Mouse (Mus musculus) cerebellum, adult 11-12 months (tissue): ENCODE results near the gene Sstr4.

Experiments used
- DNase-seq: peaks from one replicate; pipeline ENCODE4 v3.0.0; 2022

The Sstr4 gene

GRCm38 (mm10) chr2:148396209-148396608, 1.1 kb downstream of the Sstr4 start:
- no peak for DNase-seq

DNA sequence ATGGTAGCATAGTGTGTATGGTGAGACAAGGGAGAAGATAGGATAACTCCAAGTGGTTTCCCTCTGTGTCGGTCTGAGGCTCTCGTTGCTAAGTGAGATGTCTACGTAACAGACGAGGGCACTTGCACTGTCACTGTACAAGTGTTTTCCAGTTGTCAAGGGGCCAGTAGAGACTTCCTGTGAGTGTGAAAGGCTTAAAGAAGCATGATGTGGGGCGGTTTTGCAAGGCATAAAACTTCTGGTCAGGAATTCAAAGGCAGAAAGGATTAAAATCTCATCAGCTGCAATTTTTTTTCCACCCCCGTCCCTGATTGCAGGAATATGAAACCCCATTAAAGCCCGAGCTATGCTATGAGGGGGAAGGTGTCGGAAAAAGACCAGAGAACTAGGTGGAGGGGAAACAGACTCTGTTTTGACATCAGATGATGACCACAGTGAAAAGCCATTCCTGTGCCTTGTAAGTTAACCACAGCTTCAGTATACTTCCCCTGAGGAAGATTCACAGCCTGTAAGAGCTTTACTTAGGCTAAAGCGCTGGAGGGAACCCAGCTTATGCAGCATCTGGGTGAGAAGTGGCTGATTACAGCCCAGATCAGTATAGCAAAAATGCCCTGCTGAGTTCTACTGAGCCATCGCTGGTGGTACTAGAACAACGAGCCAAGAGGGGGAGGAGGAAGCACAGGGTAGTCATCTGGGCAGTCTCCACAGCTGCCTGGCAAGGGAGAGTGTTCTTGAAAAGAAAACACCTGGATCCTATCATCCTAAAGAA, 2.1 kb downstream of the Sstr4 start:
- no peak for DNase-seq

GRCm38 (mm10) chr2:148397784-148398100, 2.6 kb downstream of the Sstr4 start:
- DNase-seq, result no peak

DNA sequence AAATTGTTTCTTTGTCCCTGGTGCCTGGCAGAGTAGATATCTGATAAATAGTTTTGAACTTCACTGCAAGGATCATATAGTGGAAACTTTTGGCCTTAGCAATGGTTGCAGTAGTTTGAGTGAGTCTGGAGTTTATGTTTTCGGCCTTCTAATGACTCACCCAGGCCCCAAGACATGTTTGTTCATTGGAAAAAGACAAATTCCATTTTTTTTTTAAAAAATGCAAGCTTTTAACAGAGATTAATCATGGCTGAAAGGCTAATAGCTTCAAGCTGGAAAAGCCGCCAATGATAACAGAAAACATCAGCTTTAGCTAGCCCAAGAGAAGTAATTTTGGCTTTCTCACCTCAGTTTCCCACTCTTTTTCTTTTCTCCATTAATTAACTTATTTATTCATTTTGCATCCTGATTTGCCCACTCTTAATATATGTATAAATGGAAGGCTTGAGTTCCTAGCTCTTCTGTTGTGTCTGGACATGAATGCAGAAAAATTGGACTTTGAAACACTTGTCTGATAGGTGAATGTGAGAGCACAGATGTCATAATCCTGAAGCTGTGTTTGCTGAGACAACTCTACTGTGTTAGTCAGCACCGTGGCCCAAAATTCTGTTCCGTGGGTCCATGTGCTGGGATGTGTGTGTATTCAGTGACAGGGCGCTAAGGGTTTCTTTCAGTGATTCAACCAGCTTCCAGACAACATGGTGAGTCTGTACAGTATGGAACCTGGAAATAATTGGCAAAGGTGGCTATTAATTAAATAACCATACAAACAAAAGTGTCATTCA, 3.9 kb downstream of the Sstr4 start:
- DNase-seq, result no peak

DNA sequence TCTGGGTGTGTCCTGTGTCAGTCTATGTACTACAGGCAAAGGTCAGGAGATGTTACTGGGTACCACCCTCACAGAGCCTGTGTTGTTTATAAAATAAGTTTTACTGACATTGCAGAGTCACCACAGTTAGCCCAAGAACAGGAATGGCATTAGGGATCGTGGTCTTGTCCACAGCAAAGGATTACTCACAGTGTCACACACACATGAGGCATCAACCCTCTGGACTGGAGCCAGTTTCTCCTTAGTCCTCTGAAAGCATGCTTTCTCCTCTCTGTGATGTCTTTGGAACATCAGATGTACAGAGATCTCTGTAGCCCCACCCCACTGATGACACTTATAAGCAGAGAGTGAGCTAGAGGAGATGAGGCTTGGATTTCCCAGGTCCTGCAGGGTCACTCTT, 7.1 kb downstream of the Sstr4 start:
- no peak for DNase-seq

- DNase-seq, result no peak
Measured at GRCm38 (mm10) chr2:148404906-148405305, 9.8 kb downstream of the Sstr4 start.

DNA sequence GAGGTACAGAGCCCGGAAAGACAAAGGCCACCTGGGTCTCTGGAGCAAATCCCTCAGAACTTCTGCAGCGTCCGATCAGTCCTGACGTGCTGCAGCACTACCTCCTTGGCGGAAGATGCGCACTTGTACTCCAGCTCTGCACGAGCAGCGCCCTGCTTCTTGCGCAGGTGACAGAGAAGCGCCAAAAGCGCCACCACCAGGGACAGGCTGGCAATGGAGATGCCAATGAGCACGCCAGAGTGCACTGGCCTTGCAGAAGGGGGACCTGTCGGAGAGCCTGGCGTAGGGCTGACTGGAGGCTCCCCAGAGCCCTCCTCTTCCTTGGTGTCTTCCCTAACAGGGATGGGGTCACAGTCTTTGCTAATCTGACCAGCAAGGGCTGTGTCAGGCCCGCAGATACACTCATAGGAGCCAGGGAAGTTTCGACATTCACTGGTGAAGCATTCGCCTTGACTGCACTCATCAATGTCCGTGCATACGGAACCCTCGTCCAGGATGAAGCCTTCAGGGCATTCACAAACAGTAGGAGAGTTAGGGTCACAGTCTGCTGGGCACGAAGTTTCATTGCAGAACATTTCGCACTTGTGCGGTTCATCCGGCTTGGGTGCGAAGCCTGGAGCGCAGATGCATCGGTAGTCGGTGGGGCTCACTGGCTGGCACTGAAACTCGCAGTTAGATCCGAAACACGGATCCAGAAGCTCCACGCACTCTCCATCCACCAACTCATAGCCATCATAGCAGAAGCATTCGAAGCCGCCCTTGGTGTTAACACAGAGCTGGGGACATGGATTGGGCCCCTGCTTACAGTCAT, 11.2 kb downstream of the Sstr4 start:
- no peak for DNase-seq

DNA sequence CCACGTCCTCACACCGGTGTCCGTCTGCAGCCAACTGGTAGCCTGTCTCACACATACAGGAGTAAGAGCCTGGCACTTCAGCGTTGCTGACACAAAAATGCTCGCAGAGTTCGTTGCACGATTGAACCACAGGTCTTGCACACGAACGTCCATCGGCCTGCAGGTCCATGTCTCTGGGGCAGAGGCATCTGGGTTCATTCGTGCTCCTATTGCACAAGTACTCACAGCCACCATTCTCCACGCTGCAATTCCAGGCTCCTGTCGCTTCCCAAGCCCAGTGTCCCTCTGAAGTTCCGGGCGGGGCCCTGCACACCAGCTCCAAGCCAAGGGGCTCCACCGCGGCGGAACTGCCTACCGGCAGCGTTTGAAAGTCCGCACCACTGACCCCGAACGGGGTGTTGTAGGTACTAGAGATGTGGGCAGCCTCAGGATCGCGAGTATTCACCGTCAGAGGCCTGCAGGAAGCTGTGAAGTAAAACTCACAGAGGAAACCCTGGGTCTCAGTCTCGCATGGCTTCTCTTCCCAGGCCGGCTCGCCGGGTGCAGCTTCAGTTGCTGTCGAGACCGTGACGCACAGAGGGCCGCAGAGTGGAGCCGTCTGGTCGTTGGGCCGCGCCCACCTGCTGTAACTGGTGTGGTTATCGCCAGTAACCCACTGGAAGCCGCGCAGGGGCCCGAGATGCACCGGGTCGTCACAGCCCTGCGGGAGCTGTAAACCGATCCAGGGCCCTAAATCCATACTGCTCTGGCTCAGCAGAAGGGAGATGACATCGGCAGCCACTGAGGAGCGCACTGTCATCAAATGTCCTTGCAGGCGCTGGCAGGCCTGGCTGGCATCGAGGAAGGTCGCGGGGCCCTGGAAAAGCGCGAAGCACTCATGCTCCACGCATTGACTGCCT, 12.1 kb downstream of the Sstr4 start:
- no peak for DNase-seq

DNA sequence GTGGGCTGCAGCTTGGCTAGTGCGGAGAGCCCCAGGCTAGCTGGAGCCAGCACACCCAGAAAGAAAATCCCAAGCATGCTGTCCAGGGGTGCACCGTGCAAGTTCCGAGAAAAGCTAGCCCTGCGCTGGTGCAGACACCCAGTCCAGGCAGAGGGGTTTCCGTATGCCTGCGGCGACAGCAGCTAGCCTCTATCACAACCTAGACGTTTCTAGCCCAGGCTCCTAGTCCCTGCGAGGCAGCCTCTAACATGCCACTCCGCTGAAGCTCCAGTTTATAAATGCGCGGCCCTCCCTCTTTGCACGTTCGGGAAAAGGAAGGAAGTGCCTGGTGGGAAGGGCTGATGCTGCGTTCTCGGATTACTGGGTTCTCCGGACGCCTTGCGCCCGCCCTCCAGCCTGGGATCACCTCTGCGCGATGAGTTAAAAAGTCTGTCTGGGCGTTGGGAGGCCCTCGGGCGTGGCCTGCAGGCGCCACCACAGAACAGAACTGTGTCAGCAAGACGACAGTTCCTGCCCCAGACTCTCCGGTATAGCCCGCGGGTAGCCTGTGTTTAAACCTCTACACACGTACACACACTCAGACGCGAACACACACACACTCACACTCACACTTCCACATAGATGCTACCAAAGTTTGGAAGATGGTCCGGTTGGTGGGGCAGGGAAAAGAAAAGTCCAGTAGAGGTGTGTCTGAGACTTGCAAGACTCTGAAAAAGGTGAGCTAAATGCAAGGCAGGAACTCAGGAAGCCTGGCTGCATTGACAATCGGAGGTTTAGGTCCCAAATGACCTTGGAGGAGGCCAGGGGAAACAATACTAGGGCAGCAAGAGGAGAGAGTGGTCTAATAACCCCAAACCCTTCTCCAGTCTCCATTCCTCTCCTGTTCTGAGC, 13.0 kb downstream of the Sstr4 start, which contains the start of gene Thbd:
Thbd (minus strand) TSS at position 319 of the 891 bp plus-strand sequence.
- no peak for DNase-seq

GRCm38 (mm10) chr2:148408761-148409120, 13.6 kb downstream of the Sstr4 start:
- no peak for DNase-seq

DNA sequence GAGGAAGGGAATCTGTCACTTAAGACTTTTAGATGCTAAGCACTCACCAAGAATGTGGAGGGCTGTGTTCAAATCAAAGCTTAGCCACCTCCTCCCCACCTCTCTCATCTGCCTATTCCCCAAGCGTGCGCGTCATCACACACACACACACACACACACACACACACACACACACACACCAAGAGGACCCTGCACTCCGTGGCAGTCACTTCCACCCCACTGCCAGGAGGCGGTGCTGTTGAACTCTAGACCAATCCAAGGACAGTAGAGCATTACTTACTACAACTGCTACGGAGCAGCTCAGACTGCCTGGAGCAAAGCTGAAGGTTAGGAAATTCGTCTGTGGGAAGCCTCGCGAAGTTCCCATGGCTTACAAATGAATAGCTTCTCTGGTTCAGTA, 14.0 kb downstream of the Sstr4 start:
- no peak for DNase-seq

GRCm38 (mm10) chr2:148409821-148410220, 14.7 kb downstream of the Sstr4 start:
- DNase-seq, result no peak

DNA sequence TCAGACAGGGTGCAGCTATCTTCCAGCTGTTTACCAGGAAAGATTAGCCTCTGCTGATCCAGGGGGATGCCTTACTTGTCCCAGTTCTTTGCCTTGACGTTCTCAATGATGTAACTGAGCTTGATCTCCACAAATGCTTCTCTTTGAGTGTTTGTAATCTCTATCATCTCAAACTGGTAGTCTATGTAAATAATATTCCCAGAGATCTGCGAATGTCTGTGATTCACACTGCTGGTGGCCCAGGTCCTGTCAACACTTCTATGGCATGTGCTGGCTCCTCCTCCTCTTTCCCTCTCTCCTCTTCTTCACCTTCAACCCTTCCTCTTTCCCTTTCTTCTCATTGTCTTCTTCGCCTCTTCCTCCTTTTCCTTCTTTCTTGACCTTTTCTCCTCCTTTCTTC, 24.0 kb downstream of the Sstr4 start:
- no peak for DNase-seq

DNA sequence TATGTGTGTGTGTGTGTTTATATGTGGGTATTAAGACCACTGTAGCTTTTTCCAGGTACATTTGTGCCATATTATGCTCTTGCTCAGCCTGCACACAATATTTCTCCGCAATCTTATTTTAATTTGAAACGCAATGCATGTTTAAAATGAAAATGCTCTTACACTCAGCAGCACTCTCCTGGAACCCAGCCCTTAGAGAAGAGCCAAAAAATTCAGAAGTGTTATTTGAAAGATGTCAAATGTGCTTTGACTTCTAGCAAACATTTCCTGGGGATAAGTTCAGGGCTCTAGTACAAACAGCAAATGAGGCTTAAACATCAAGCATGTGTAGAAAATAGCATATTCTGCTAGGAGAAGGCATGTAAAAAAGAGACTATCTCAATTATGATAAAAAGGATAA, 24.6 kb downstream of the Sstr4 start:
- DNase-seq, result no peak

GRCm38 (mm10) chr2:148421112-148421511, 26.0 kb downstream of the Sstr4 start:
- no peak for DNase-seq

DNA sequence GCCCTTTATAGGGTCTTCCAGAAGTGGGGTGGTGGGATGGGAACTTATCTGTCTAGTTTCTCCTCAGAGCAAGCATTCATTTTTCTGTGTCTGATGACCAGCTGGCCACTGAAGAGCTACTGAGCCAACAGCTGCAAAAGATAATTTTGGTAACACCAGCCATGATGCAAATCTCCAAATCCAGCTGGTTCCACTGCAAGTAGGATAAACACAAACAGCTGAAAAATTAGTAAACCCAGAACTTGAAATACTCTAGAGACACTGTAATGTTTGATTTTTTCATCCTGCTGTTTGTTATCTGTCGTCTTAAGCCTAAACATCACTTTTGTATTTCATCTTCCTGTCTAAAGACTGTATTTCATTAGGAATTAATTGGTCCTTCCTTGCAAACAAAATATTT, 26.6 kb downstream of the Sstr4 start:
- no peak for DNase-seq

- no peak for DNase-seq
Measured at GRCm38 (mm10) chr2:148425709-148426382, 30.7 kb downstream of the Sstr4 start.

- no peak for DNase-seq
Measured at GRCm38 (mm10) chr2:148427553-148427952, 32.4 kb downstream of the Sstr4 start.

GRCm38 (mm10) chr2:148428523-148428922, 33.4 kb downstream of the Sstr4 start:
- no peak for DNase-seq

DNA sequence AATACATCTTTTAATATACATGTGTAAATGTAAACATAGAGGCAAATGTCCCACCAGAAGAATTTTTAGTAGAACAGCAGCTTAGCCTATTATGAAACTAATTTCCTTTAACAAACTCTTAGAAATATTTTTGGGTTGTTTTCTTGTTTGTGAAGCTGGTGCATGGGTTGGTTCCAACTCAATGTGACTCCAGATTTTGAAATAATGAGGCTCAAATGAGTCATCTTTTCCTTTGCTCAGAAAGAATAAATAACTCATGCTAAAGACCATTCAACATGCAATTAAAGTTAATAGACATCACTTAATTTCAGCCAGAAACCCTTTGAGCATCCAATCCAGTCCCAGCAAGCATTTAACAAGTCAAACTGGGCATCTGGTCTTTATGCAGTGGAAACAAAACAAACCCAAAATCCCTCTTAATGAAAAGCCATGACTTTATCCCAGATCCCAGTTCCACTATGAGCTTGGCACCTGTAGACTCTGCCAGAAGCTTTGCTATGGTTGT, 33.9 kb downstream of the Sstr4 start:
- DNase-seq, result no peak

DNA sequence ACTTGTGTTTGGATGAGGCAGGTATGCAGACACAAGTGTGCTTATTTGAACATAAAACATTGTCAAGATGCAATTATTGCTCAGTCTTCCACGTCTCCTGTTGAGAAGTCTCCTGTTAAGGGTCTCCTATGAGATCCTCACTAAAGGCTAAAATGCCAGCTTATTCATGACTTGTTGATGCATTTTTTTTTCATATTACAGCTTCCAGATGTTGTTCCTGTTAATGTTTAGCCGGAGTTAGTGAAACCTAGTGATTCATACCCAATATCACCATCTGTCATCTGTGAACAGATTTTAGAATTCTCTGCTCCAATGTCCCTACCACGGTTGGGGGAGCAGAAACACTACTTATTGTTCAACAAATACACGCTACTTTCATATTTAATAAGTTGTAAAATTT, 35.8 kb downstream of the Sstr4 start:
- DNase-seq, result no peak
